Mouse (Mus musculus): ENCODE measurements around the gene Tmem192.

DNA sequence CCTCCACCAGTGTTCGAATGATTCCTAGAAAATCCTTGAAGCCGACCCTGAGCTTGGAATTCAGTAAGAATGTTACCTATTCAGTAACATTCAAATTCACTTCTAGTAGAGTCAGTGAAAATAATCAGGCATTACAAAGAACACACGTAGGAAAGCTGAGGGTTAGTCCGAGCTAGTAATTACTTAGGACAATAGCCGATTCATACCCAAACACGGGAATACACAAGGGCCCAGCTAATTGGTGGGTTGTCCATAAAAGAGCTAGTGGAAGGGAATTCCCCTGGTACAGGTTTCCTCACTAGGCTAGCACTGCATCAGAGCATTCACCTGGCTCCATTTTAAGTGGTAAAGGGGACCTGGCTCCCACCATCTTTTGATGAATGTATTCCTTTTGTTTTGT lies 5.1 kb downstream of the Tmem192 start:
- TF ChIP-seq MAX (IDR thresholded peaks at IDR 0.05; ENCODE audit: low read length) (no peak), MYC (IDR thresholded peaks at IDR 0.05; ENCODE audit: low read depth, low read length) (no peak), CTCF (IDR thresholded peaks at IDR 0.05 in 2 of 3, conservative IDR thresholded peaks at IDR 0.05 in 1 of 3; ENCODE audit: control insufficient read depth in 1 of 3, insufficient read depth in 1 of 3, low read depth in 2 of 3, low read length in 3 of 3, poor library complexity in 1 of 3, severe bottlenecking in 1 of 3) (no peak)
